Mouse (Mus musculus) forebrain, embryonic 11.5 days (tissue): ENCODE data around the gene Unc45b. TPM values are rescaled to one million over a fixed set of nuclear protein-coding genes. Genes with fewer than 3 reads are reported as not detected.
A peak's percentile ranks its signal among the peaks of the same experiment; 100 is the strongest.

Source experiments
- ATAC-seq: fragments of 200-750 bp; cut with Nextera tagmentation; replicated peaks from 2 replicates; pipeline ENCODE4 v1.8.0; 2017; ENCODE audit warnings: moderate TSS enrichment; ENCODE audit not compliant: low FRiP score
- DNase-seq: peaks from one replicate; pipeline ENCODE4 v3.0.0-alpha.2; 2017; ENCODE audit warnings: low spot score
- H3K27ac ChIP-seq: fragments of 300-500 bp; sonication (generic); 2 replicates; pipeline ENCODE4 v1.5.1; 2014; ENCODE audit warnings: low read depth, low read length
- H3K27me3 ChIP-seq: fragments of 300-500 bp; sonication (generic); 2 replicates; pipeline ENCODE4 v1.6.1; 2014; ENCODE audit warnings: mild to moderate bottlenecking, low read length, mixed read lengths; ENCODE audit not compliant: control insufficient read depth, insufficient read depth
- H3K36me3 ChIP-seq: fragments of 300-500 bp; sonication (generic); 2 replicates; pipeline ENCODE4 v1.6.1; 2014; ENCODE audit warnings: mild to moderate bottlenecking, low read length, moderate library complexity, mixed read lengths; ENCODE audit not compliant: control insufficient read depth, insufficient read depth
- H3K4me1 ChIP-seq: fragments of 300-500 bp; sonication (generic); replicated peaks from 2 replicates; pipeline ENCODE4 v1.6.1; 2014; ENCODE audit warnings: low read length, mixed read lengths; ENCODE audit not compliant: control insufficient read depth, insufficient read depth
- H3K4me2 ChIP-seq: fragments of 300-500 bp; sonication (generic); 2 replicates; pipeline ENCODE4 v1.6.1; 2014; ENCODE audit warnings: low read depth, mild to moderate bottlenecking, low read length, moderate library complexity, mixed read lengths; ENCODE audit not compliant: severe bottlenecking
- H3K4me3 ChIP-seq: fragments of 300-500 bp; sonication (generic); 2 replicates; pipeline ENCODE4 v1.5.1; 2014; ENCODE audit warnings: low read depth, low read length
- H3K9ac ChIP-seq: fragments of 300-500 bp; sonication (generic); 2 replicates; pipeline ENCODE4 v1.6.1; 2014; ENCODE audit warnings: low read length
- H3K9me3 ChIP-seq: fragments of 300-500 bp; sonication (generic); 2 replicates; pipeline ENCODE4 v1.6.1; 2016; ENCODE audit warnings: low read length, mixed read lengths; ENCODE audit not compliant: control insufficient read depth
- WGBS: fragments of 180-500 bp; shearing (Covaris S2); extraction: QIAGEN DNeasy Blood & Tissue Kit; methylation state at CpG from one replicate; pipeline ENCODE4 v1.1.7; 2014; 5-methylcytosine and 5-hydroxymethylcytosine counted together
- polyA plus RNA-seq: library from polyadenylated mRNA; unstranded; fragments of >200 nt; fragmentation: Nextera tagmentation; extraction: Ambion mirVana; gene quantifications from 2 replicates; pipeline ENCODE4 v1.2.1, GENCODE M21; 2014

Gene Unc45b
- polyA plus RNA-seq, 1 experiment from 2014 or later: 0.41 TPM

- peaks cover 3% of the 10 kb centered on the region; the same call in 1 of the 2 replicates for H3K4me1 ChIP-seq
- H3K36me3 ChIP-seq: peaks cover 7% of the 10 kb centered on the region; the same call in 1 of the 2 replicates
- no peak overlapping the region for H3K27ac ChIP-seq
- H3K27me3 ChIP-seq: no peaks in the 10 kb centered on the region
- H3K4me2 ChIP-seq: no peak overlapping the region
- 64% methylated on average over 8 of the region's 8 CpGs for WGBS
- DNase-seq (no peak), ATAC-seq (no peak)
- H3K9ac ChIP-seq: no peak overlapping the region
- no peak overlapping the region for H3K4me3 ChIP-seq
- no peaks in the 10 kb centered on the region for H3K9me3 ChIP-seq
These were observed 5.4 kb upstream of the Unc45b start for GRCm38 (mm10) chr11:82904952-82905351.

GRCm38 (mm10) chr11:82905816-82906215 lies 4.5 kb upstream of the Unc45b start:
- DNase-seq: no peak
- Histone ChIP-seq H3K9me3 (no peaks in the 10 kb centered on the region), H3K27ac (no peak overlapping the region), H3K4me3 (no peak overlapping the region), H3K4me1 (peaks cover 3% of the 10 kb centered on the region; the same call in 1 of the 2 replicates), H3K27me3 (no peaks in the 10 kb centered on the region), H3K9ac (no peak overlapping the region), H3K4me2 (no peak overlapping the region), H3K36me3 (peaks cover 7% of the 10 kb centered on the region; the same call in 1 of the 2 replicates)
- 90% methylated on average over 5 of the region's 5 CpGs for WGBS
- no peak for ATAC-seq

GRCm38 (mm10) chr11:82907651-82908607 lies 2.4 kb upstream of the Unc45b start, which contains the start of gene Nle1:
Nle1 (minus strand) TSS chr11:82908411.
- H3K9me3 ChIP-seq: no peaks in the 10 kb centered on the region
- peak within 1 kb of the TSS; percentile 78 for H3K9ac ChIP-seq
- H3K36me3 ChIP-seq: peaks cover 7% of the 10 kb centered on the region; the same call in 1 of the 2 replicates
- peak within 1 kb of the TSS; percentile 78 for H3K4me3 ChIP-seq
- peaks cover 3% of the 10 kb centered on the region; the same call in 1 of the 2 replicates for H3K4me1 ChIP-seq
- no peak within 1 kb of the TSS for H3K27ac ChIP-seq
- peak; percentile 97 for DNase-seq
- WGBS: 2% methylated on average over 72 of the region's 73 CpGs
- no peaks in the 10 kb centered on the region for H3K27me3 ChIP-seq
- ATAC-seq: peak; percentile 75
- peak within 1 kb of the TSS; percentile 87 for H3K4me2 ChIP-seq

GRCm38 (mm10) chr11:82908608-82908989 lies 1.8 kb upstream of the Unc45b start:
- peak overlapping the region; percentile 78; the same call in 1 of the 2 replicates for H3K9ac ChIP-seq

GRCm38 (mm10) chr11:82910679-82911389 lies 484 bp downstream of the Unc45b start:
- Histone ChIP-seq H3K4me3 (no peak overlapping the region), H3K9me3 (no peaks in the 10 kb centered on the region), H3K4me1 (peaks cover 3% of the 10 kb centered on the region; the same call in 1 of the 2 replicates), H3K27ac (no peak overlapping the region), H3K36me3 (no peaks in the 10 kb centered on the region), H3K9ac (no peak overlapping the region), H3K27me3 (no peaks in the 10 kb centered on the region), H3K4me2 (no peak overlapping the region)
- ATAC-seq: no peak
- WGBS: 83% methylated on average over 11 of the region's 11 CpGs
- no peak for DNase-seq

More at GRCm38 (mm10) chr11:82908608-82908989, 1.8 kb upstream of the Unc45b start:
- WGBS: 52% methylated on average over 10 of the region's 10 CpGs
- H3K4me3 ChIP-seq: peak overlapping the region; percentile 78
- DNase-seq: no peak
- peak overlapping the region; percentile 87; the same call in 1 of the 2 replicates for H3K4me2 ChIP-seq
- ATAC-seq: 0 out of 2 replicates have a peak, but pooled peaks have one; percentile 16
- no peaks in the 10 kb centered on the region for H3K27me3 ChIP-seq
- H3K9me3 ChIP-seq: no peaks in the 10 kb centered on the region
- H3K27ac ChIP-seq: no peak overlapping the region
- H3K4me1 ChIP-seq: peaks cover 3% of the 10 kb centered on the region; the same call in 1 of the 2 replicates
- H3K36me3 ChIP-seq: peaks cover 4% of the 10 kb centered on the region; the same call in 1 of the 2 replicates

GRCm38 (mm10) chr11:82914711-82915352 lies 4.5 kb downstream of the Unc45b start:
- Histone ChIP-seq H3K4me1 (no peaks in the 10 kb centered on the region), H3K27ac (no peak overlapping the region), H3K4me2 (peak overlapping the region; percentile 44; the same call in 1 of the 2 replicates), H3K9me3 (no peaks in the 10 kb centered on the region), H3K4me3 (peak overlapping the region; percentile 9; the same call in 1 of the 2 replicates), H3K9ac (no peak overlapping the region), H3K27me3 (no peaks in the 10 kb centered on the region), H3K36me3 (no peaks in the 10 kb centered on the region)
- DNase-seq (peak; percentile 89), ATAC-seq (0 out of 2 replicates have a peak, but pooled peaks have one; percentile 30)
- WGBS: 9% methylated on average over 16 of the region's 16 CpGs

GRCm38 (mm10) chr11:82920768-82921167 lies 10.4 kb downstream of the Unc45b start:
- ATAC-seq (no peak), DNase-seq (no peak)
- Histone ChIP-seq H3K36me3 (no peaks in the 10 kb centered on the region), H3K27ac (no peak overlapping the region), H3K4me1 (no peaks in the 10 kb centered on the region), H3K9me3 (no peaks in the 10 kb centered on the region), H3K9ac (no peak overlapping the region), H3K4me2 (no peak overlapping the region), H3K4me3 (no peak overlapping the region), H3K27me3 (no peaks in the 10 kb centered on the region)
- 74% methylated on average over 10 of the region's 10 CpGs for WGBS

GRCm38 (mm10) chr11:82921691-82922090 lies 11.3 kb downstream of the Unc45b start:
- H3K4me2 ChIP-seq: no peak overlapping the region
- no peaks in the 10 kb centered on the region for H3K27me3 ChIP-seq
- no peaks in the 10 kb centered on the region for H3K9me3 ChIP-seq
- no peaks in the 10 kb centered on the region for H3K4me1 ChIP-seq
- WGBS: 74% methylated on average over 4 of the region's 4 CpGs
- H3K9ac ChIP-seq: no peak overlapping the region
- H3K36me3 ChIP-seq: no peaks in the 10 kb centered on the region
- H3K27ac ChIP-seq: no peak overlapping the region
- ATAC-seq (no peak), DNase-seq (no peak)
- H3K4me3 ChIP-seq: no peak overlapping the region
